Mouse (Mus musculus): Measurements from ENCODE around the gene Ica1l. TPM values are rescaled to one million over a fixed set of nuclear protein-coding genes. Genes with fewer than 3 reads are reported as not detected.

Ica1l gene
- polyA plus RNA-seq, 1 experiment, result not detected

DNA sequence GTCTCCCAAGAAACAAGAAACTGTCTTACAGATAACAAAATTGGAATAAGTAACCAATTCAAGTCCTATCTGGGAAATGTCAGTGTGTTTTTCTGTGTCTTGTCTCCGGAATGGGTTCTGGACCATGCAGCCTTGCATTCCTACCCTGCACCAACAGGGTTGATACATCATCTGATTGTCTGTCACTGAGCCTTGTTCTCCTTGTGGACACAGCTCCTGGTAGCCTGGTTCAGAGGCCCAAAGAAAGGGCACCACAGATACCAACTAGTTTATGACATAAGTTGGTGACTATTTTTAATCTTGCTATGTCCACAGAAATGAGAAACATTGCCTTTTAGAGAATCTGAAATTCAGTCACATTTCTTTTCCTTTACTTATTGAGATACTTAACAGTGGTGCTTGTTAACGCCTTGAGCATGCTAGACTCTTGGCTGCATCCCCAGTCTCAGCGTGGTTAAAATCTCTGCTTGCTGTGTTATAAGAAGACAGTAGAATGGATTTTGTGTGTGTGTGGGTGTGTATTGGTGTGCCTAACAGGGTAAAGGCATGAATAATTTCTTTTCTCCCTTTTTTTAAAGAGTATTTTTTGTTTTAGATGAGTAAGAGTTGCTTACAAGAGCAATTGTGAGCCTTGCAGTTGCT is 55.5 kb downstream of the Ica1l start:
- Histone ChIP-seq H3K4me1 (ENCODE audit: control insufficient read depth, insufficient read depth, low read length) (no peaks in the 10 kb centered on the region), H3K4me3 (ENCODE audit: insufficient read depth, low read depth, low read length) (no peak overlapping the region), H3K27ac (ENCODE audit: insufficient read depth, low read depth, low read length) (no peak overlapping the region)
- WGBS, result 50% methylated on average over 3 of the region's 3 CpGs
- TF ChIP-seq POLR2A (IDR thresholded peaks at IDR 0.05; ENCODE audit: insufficient read depth, low read depth, low read length) (no peak), CTCF (IDR thresholded peaks at IDR 0.05; ENCODE audit: insufficient read depth, low read depth, low read length) (no peak)

GRCm38 (mm10) chr1:59986626-59987025 is 56.4 kb downstream of the Ica1l start:
- no peak overlapping the region for H3K4me3 ChIP-seq (ENCODE audit: insufficient read depth, low read depth, low read length)
- no peak overlapping the region for H3K27ac ChIP-seq (ENCODE audit: insufficient read depth, low read depth, low read length)
- TF ChIP-seq POLR2A (IDR thresholded peaks at IDR 0.05; ENCODE audit: insufficient read depth, low read depth, low read length) (no peak), CTCF (IDR thresholded peaks at IDR 0.05; ENCODE audit: insufficient read depth, low read depth, low read length) (no peak)
- no peaks in the 10 kb centered on the region for H3K4me1 ChIP-seq (ENCODE audit: control insufficient read depth, insufficient read depth, low read length)

GRCm38 (mm10) chr1:59967291-59967690 is 75.7 kb downstream of the Ica1l start:
- WGBS, result 90% methylated on average over 4 of the region's 4 CpGs
- H3K4me3 ChIP-seq (ENCODE audit: insufficient read depth, low read depth, low read length), result no peak overlapping the region
- TF ChIP-seq POLR2A (IDR thresholded peaks at IDR 0.05; ENCODE audit: insufficient read depth, low read depth, low read length) (no peak), CTCF (IDR thresholded peaks at IDR 0.05; ENCODE audit: insufficient read depth, low read depth, low read length) (no peak)
- no peak overlapping the region for H3K27ac ChIP-seq (ENCODE audit: insufficient read depth, low read depth, low read length)
- H3K4me1 ChIP-seq (ENCODE audit: control insufficient read depth, insufficient read depth, low read length), result peaks cover 4% of the 10 kb centered on the region; the same call in 1 of the 2 replicates

- H3K27ac ChIP-seq (ENCODE audit: insufficient read depth, low read depth, low read length), result peak overlapping the region; percentile 36
- H3K4me3 ChIP-seq (ENCODE audit: insufficient read depth, low read depth, low read length), result no peak overlapping the region
- peaks cover 4% of the 10 kb centered on the region; the same call in 1 of the 2 replicates for H3K4me1 ChIP-seq (ENCODE audit: control insufficient read depth, insufficient read depth, low read length)
- WGBS, result 56% methylated on average over 6 of the region's 6 CpGs
- no peak for TF ChIP-seq POLR2A (IDR thresholded peaks at IDR 0.05; ENCODE audit: insufficient read depth, low read depth, low read length)
- TF ChIP-seq CTCF (IDR thresholded peaks at IDR 0.05; ENCODE audit: insufficient read depth, low read depth, low read length), result no peak
Measured at GRCm38 (mm10) chr1:59966171-59966785, 76.7 kb downstream of the Ica1l start.

- Histone ChIP-seq H3K4me3 (ENCODE audit: insufficient read depth, low read depth, low read length) (no peak overlapping the region), H3K4me1 (ENCODE audit: control insufficient read depth, insufficient read depth, low read length) (0 out of 2 replicates have a peak, but pooled peaks cover 1% of the 10 kb centered on the region), H3K27ac (ENCODE audit: insufficient read depth, low read depth, low read length) (no peak overlapping the region)
- WGBS, result 91% methylated on average over 1 of the region's 1 CpGs
- no peak for TF ChIP-seq CTCF (IDR thresholded peaks at IDR 0.05; ENCODE audit: insufficient read depth, low read depth, low read length)
- TF ChIP-seq POLR2A (IDR thresholded peaks at IDR 0.05; ENCODE audit: insufficient read depth, low read depth, low read length), result no peak
Measured at GRCm38 (mm10) chr1:59959941-59960340, 83.0 kb downstream of the Ica1l start.

DNA sequence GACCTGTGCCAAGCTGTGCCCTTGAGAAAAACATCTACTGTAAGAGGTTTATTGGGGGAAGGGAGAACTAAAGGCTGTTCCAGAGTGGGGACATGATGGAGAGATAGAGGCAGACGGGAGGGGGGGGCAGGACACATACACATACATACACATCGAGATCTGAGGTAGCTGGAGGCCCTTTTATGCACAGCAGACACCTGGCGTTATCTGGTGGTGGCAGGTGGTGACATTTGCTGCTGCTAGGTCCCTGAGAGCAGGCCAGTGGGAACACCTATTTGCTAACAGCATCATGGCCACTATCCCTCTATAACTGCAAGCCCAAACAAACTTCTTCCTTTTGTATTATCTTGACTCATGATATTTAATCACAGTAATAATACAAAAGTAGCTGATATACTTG is 85.8 kb downstream of the Ica1l start:
- Histone ChIP-seq H3K4me1 (ENCODE audit: control insufficient read depth, insufficient read depth, low read length) (no peaks in the 10 kb centered on the region), H3K27ac (ENCODE audit: insufficient read depth, low read depth, low read length) (no peak overlapping the region), H3K4me3 (ENCODE audit: insufficient read depth, low read depth, low read length) (no peak overlapping the region)
- TF ChIP-seq POLR2A (IDR thresholded peaks at IDR 0.05; ENCODE audit: insufficient read depth, low read depth, low read length) (no peak), CTCF (IDR thresholded peaks at IDR 0.05; ENCODE audit: insufficient read depth, low read depth, low read length) (no peak)
- WGBS, result 87% methylated on average over 3 of the region's 3 CpGs

GRCm38 (mm10) chr1:59947509-59947908 is 95.5 kb downstream of the Ica1l start:
- H3K4me1 ChIP-seq (ENCODE audit: control insufficient read depth, insufficient read depth, low read length), result no peaks in the 10 kb centered on the region
- no peak overlapping the region for H3K27ac ChIP-seq (ENCODE audit: insufficient read depth, low read depth, low read length)
- H3K4me3 ChIP-seq (ENCODE audit: insufficient read depth, low read depth, low read length), result no peak overlapping the region
- WGBS, result over 99% methylated on average over 4 of the region's 4 CpGs
- TF ChIP-seq CTCF (IDR thresholded peaks at IDR 0.05; ENCODE audit: insufficient read depth, low read depth, low read length) (no peak), POLR2A (IDR thresholded peaks at IDR 0.05; ENCODE audit: insufficient read depth, low read depth, low read length) (no peak)

- Histone ChIP-seq H3K4me3 (ENCODE audit: insufficient read depth, low read depth, low read length) (no peak overlapping the region), H3K4me1 (ENCODE audit: control insufficient read depth, insufficient read depth, low read length) (no peaks in the 10 kb centered on the region), H3K27ac (ENCODE audit: insufficient read depth, low read depth, low read length) (no peak overlapping the region)
- WGBS, result 37% methylated on average over 1 of the region's 1 CpGs
- TF ChIP-seq POLR2A (IDR thresholded peaks at IDR 0.05; ENCODE audit: insufficient read depth, low read depth, low read length) (no peak), CTCF (IDR thresholded peaks at IDR 0.05; ENCODE audit: insufficient read depth, low read depth, low read length) (no peak)
Measured at GRCm38 (mm10) chr1:59945969-59946368, 97.0 kb downstream of the Ica1l start.

- Histone ChIP-seq H3K4me3 (ENCODE audit: insufficient read depth, low read depth, low read length) (no peak overlapping the region), H3K4me1 (ENCODE audit: control insufficient read depth, insufficient read depth, low read length) (no peaks in the 10 kb centered on the region), H3K27ac (ENCODE audit: insufficient read depth, low read depth, low read length) (no peak overlapping the region)
- WGBS, result 72% methylated on average over 5 of the region's 5 CpGs
- TF ChIP-seq POLR2A (IDR thresholded peaks at IDR 0.05; ENCODE audit: insufficient read depth, low read depth, low read length), result no peak
- no peak for TF ChIP-seq CTCF (IDR thresholded peaks at IDR 0.05; ENCODE audit: insufficient read depth, low read depth, low read length)
Measured at GRCm38 (mm10) chr1:59943825-59944224, 99.2 kb downstream of the Ica1l start.
